Mouse (Mus musculus): ENCODE measurements around the gene Fbxl17.

DNA sequence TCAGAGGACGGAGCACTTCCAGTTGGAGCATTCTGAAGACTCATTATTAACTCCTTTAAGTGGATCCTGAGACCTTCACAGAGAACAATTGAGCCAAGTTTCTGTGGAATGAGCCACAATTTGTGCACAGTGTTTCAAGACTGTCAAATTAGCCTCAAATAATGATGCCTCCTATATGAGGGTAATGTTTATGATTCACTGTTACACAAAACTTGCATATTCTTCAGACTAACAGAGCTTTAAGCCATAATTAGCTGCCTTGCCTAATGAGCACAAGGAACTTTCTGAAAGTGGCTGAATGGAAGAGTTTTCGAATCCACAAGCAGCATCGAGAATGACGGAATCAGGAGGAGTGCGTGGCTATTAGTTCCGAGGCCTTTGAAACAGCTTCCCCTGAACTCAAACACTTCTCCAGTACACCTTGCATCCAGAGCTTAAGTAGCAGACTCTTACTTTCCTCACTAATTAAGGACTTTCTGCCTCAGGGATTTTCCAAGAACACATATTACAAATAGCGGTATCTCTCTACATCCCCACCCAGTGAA lies 389.5 kb downstream of the Fbxl17 start:
- no peak for TF ChIP-seq CTCF (IDR thresholded peaks at IDR 0.05)
- TF ChIP-seq EP300 (IDR thresholded peaks at IDR 0.05; ENCODE audit: insufficient read depth, low read depth, low read length): no peak
- no peak for TF ChIP-seq POLR2A (IDR thresholded peaks at IDR 0.05; ENCODE audit: insufficient read depth, low read depth, low read length)
